Mouse (Mus musculus): ENCODE data around the gene Slc50a1.

DNA sequence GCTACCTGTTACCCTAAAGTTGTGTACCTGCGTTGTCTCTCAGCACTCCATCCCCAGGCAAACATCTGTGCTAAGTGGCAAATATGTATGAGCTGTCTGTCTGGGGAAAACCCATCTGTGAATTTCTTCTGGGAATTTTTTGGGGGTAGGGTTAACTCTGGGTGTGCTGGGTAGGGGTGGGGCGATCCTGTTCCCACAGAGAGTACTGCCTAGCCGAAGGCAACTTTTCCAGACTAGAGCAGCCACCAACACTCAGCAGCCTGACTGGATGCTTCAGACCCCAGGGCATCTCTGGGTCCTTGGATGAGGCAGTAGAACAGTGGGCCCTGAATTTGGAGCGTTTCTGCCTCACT lies 11.9 kb upstream of the Slc50a1 start:
- TF ChIP-seq CTCF (IDR thresholded peaks at IDR 0.05; ENCODE audit: control insufficient read depth, insufficient read depth, insufficient replicate concordance, low read depth, low read length) (no peak), POLR2A (IDR thresholded peaks at IDR 0.05; ENCODE audit: control insufficient read depth, low read depth, low read length) (no peak)

Data from testis, adult 2 months (tissue).